Mouse (Mus musculus): ENCODE data around the gene Cyld. TPM values are rescaled to one million over a fixed set of nuclear protein-coding genes. Genes with fewer than 3 reads are reported as not detected.

Gene Cyld
- polyA plus RNA-seq, 1 experiment: 8.9 TPM

- Histone ChIP-seq H3K4me3 (ENCODE audit: insufficient read depth, low read depth, low read length) (no peak overlapping the region), H3K27ac (replicated peaks; ENCODE audit: low read depth, low read length) (no peak overlapping the region), H3K4me1 (ENCODE audit: control insufficient read depth, insufficient read depth, insufficient read length, low read length) (no peaks in the 10 kb centered on the region)
Observed at GRCm38 (mm10) chr8:88675372-88676165, 21.3 kb upstream of the Cyld start.

GRCm38 (mm10) chr8:88677071-88677470, 19.8 kb upstream of the Cyld start:
- no peaks in the 10 kb centered on the region for H3K4me1 ChIP-seq (ENCODE audit: control insufficient read depth, insufficient read depth, insufficient read length, low read length)
- no peak overlapping the region for H3K4me3 ChIP-seq (ENCODE audit: insufficient read depth, low read depth, low read length)
- H3K27ac ChIP-seq (replicated peaks; ENCODE audit: low read depth, low read length): no peak overlapping the region

GRCm38 (mm10) chr8:88680566-88680965, 16.3 kb upstream of the Cyld start:
- Histone ChIP-seq H3K4me3 (ENCODE audit: insufficient read depth, low read depth, low read length) (no peak overlapping the region), H3K27ac (replicated peaks; ENCODE audit: low read depth, low read length) (no peak overlapping the region), H3K4me1 (ENCODE audit: control insufficient read depth, insufficient read depth, insufficient read length, low read length) (no peaks in the 10 kb centered on the region)

GRCm38 (mm10) chr8:88681046-88681445, 15.8 kb upstream of the Cyld start:
- Histone ChIP-seq H3K4me3 (ENCODE audit: insufficient read depth, low read depth, low read length) (no peak overlapping the region), H3K4me1 (ENCODE audit: control insufficient read depth, insufficient read depth, insufficient read length, low read length) (no peaks in the 10 kb centered on the region), H3K27ac (replicated peaks; ENCODE audit: low read depth, low read length) (no peak overlapping the region)

GRCm38 (mm10) chr8:88683656-88684289, 13.1 kb upstream of the Cyld start:
- H3K27ac ChIP-seq (replicated peaks; ENCODE audit: low read depth, low read length): no peak overlapping the region
- H3K4me1 ChIP-seq (ENCODE audit: control insufficient read depth, insufficient read depth, insufficient read length, low read length): no peaks in the 10 kb centered on the region
- H3K4me3 ChIP-seq (ENCODE audit: insufficient read depth, low read depth, low read length): no peak overlapping the region

- H3K27ac ChIP-seq (replicated peaks; ENCODE audit: low read depth, low read length): no peak overlapping the region
- no peaks in the 10 kb centered on the region for H3K4me1 ChIP-seq (ENCODE audit: control insufficient read depth, insufficient read depth, insufficient read length, low read length)
- no peak overlapping the region for H3K4me3 ChIP-seq (ENCODE audit: insufficient read depth, low read depth, low read length)
Observed at GRCm38 (mm10) chr8:88686226-88686905, 10.5 kb upstream of the Cyld start.

- Histone ChIP-seq H3K4me1 (ENCODE audit: control insufficient read depth, insufficient read depth, insufficient read length, low read length) (peaks cover under 1% of the 10 kb centered on the region; the same call in 1 of the 2 replicates), H3K4me3 (ENCODE audit: insufficient read depth, low read depth, low read length) (no peak overlapping the region)
Observed at GRCm38 (mm10) chr8:88686906-88687235, 10.0 kb upstream of the Cyld start.

GRCm38 (mm10) chr8:88689151-88689550, 7.7 kb upstream of the Cyld start:
- H3K4me3 ChIP-seq (ENCODE audit: insufficient read depth, low read depth, low read length): no peak overlapping the region
- no peak overlapping the region for H3K27ac ChIP-seq (replicated peaks; ENCODE audit: low read depth, low read length)
- peaks cover 2% of the 10 kb centered on the region; the same call in 1 of the 2 replicates for H3K4me1 ChIP-seq (ENCODE audit: control insufficient read depth, insufficient read depth, insufficient read length, low read length)

More at GRCm38 (mm10) chr8:88686906-88687235, 10.0 kb upstream of the Cyld start:
- no peak overlapping the region for H3K27ac ChIP-seq (replicated peaks; ENCODE audit: low read depth, low read length)

GRCm38 (mm10) chr8:88689891-88690290, 6.9 kb upstream of the Cyld start:
- H3K27ac ChIP-seq (replicated peaks; ENCODE audit: low read depth, low read length): no peak overlapping the region
- H3K4me3 ChIP-seq (ENCODE audit: insufficient read depth, low read depth, low read length): no peak overlapping the region
- H3K4me1 ChIP-seq (ENCODE audit: control insufficient read depth, insufficient read depth, insufficient read length, low read length): peaks cover 2% of the 10 kb centered on the region; the same call in 1 of the 2 replicates

GRCm38 (mm10) chr8:88691342-88691948, 5.4 kb upstream of the Cyld start:
- H3K4me1 ChIP-seq (ENCODE audit: control insufficient read depth, insufficient read depth, insufficient read length, low read length): peaks cover 2% of the 10 kb centered on the region; the same call in 1 of the 2 replicates
- no peak overlapping the region for H3K4me3 ChIP-seq (ENCODE audit: insufficient read depth, low read depth, low read length)
- H3K27ac ChIP-seq (replicated peaks; ENCODE audit: low read depth, low read length): no peak overlapping the region

GRCm38 (mm10) chr8:88691961-88692360, 4.9 kb upstream of the Cyld start:
- Histone ChIP-seq H3K4me1 (ENCODE audit: control insufficient read depth, insufficient read depth, insufficient read length, low read length) (peaks cover 2% of the 10 kb centered on the region; the same call in 1 of the 2 replicates), H3K27ac (replicated peaks; ENCODE audit: low read depth, low read length) (no peak overlapping the region)

GRCm38 (mm10) chr8:88692866-88693265, 4.0 kb upstream of the Cyld start:
- Histone ChIP-seq H3K27ac (replicated peaks; ENCODE audit: low read depth, low read length) (no peak overlapping the region), H3K4me3 (ENCODE audit: insufficient read depth, low read depth, low read length) (no peak overlapping the region), H3K4me1 (ENCODE audit: control insufficient read depth, insufficient read depth, insufficient read length, low read length) (peaks cover 2% of the 10 kb centered on the region; the same call in 1 of the 2 replicates)

More at GRCm38 (mm10) chr8:88691961-88692360, 4.9 kb upstream of the Cyld start:
- H3K4me3 ChIP-seq (ENCODE audit: insufficient read depth, low read depth, low read length): no peak overlapping the region

GRCm38 (mm10) chr8:88693376-88693775, 3.5 kb upstream of the Cyld start:
- no peak overlapping the region for H3K27ac ChIP-seq (replicated peaks; ENCODE audit: low read depth, low read length)
- H3K4me1 ChIP-seq (ENCODE audit: control insufficient read depth, insufficient read depth, insufficient read length, low read length): peaks cover 2% of the 10 kb centered on the region; the same call in 1 of the 2 replicates

GRCm38 (mm10) chr8:88694291-88694690, 2.5 kb upstream of the Cyld start:
- Histone ChIP-seq H3K4me3 (ENCODE audit: insufficient read depth, low read depth, low read length) (no peak overlapping the region), H3K4me1 (ENCODE audit: control insufficient read depth, insufficient read depth, insufficient read length, low read length) (peaks cover 2% of the 10 kb centered on the region; the same call in 1 of the 2 replicates)

More at GRCm38 (mm10) chr8:88693376-88693775, 3.5 kb upstream of the Cyld start:
- no peak overlapping the region for H3K4me3 ChIP-seq (ENCODE audit: insufficient read depth, low read depth, low read length)

GRCm38 (mm10) chr8:88696228-88696627, 600 bp upstream of the Cyld start:
- Histone ChIP-seq H3K4me1 (ENCODE audit: control insufficient read depth, insufficient read depth, insufficient read length, low read length) (peaks cover 2% of the 10 kb centered on the region; the same call in 1 of the 2 replicates), H3K27ac (replicated peaks; ENCODE audit: low read depth, low read length) (no peak overlapping the region), H3K4me3 (ENCODE audit: insufficient read depth, low read depth, low read length) (peak overlapping the region; percentile 46)

More at GRCm38 (mm10) chr8:88694291-88694690, 2.5 kb upstream of the Cyld start:
- no peak overlapping the region for H3K27ac ChIP-seq (replicated peaks; ENCODE audit: low read depth, low read length)

All from brown adipose tissue, adult 24 weeks (tissue).